Mouse (Mus musculus): ENCODE data around the gene Ppp1r15a.

- no peak for TF ChIP-seq CTCF (IDR thresholded peaks at IDR 0.05; ENCODE audit: insufficient read depth, low read depth, low read length)
- TF ChIP-seq POLR2A (IDR thresholded peaks at IDR 0.05; ENCODE audit: insufficient read depth, low read depth, low read length): 0 out of 2 replicates have a peak, but pooled peaks have one; percentile 4
These were observed 44.2 kb upstream of the Ppp1r15a start, which contains the start of gene Bcat2 for GRCm38 (mm10) chr7:45570103-45570741.
